Mouse (Mus musculus) inflammation-experienced regulatory T-cells (primary cell): ENCODE data around the gene Ube2cbp. TPM values are rescaled to one million over a fixed set of nuclear protein-coding genes. Genes with fewer than 3 reads are reported as not detected.

Experiments
- polyA plus RNA-seq, 2 experiments: library from polyadenylated mRNA; unstranded; fragments of 100-300 nt; shearing (Covaris generic); gene quantifications; one replicate each; pipeline ENCODE4 v1.2.1; 2017

Gene Ube2cbp
- 1 to 10 TPM; 2.6 to 6.2 TPM for polyA plus RNA-seq

DNA sequence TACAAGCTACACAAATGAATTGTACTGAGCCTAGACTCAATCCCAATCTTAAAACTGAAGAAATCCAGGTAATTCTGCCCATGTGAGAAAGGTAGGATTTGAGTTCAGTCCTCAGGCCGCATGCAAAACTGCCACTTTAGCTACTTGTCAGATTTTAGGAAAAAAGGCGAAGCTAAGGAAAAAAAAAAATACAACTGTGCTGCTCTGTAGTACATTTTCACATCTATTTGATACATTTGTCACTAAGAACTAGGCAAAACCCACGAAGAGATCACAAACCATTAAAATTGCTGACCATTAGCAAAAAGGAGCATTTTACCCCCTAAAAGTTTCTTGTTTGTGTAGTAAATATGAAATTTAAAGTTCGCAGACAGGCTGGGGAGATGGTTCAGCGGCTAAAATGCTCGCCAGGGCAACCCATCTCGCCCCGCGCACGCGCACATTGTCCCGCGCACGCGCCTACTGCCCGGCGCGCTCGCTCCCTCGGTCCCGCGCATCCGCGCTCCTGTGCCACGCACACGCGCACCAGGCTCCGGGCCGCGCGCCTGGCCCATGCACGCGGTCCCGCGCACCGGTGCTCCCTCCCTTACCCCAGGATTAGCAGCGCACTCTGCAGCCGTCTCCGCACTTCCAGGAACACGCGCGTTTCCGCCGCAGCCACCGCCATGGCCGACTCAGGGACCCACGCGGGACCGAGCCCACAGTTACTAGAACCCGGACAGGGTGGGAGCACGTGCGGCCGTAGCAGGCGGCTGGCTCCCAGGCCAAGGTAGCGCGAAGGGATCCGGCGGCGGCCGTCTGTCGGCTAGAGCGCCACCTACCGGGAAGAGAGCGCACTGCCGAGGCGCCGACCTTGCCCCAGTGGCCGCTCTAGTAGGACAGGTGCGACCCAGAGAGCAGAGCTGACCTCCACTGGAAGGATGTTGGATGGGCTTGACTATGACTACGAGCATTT is at the start of gene Ube2cbp:
Ube2cbp (minus strand) TSS at position 800 of the 955 bp plus-strand sequence.

DNA sequence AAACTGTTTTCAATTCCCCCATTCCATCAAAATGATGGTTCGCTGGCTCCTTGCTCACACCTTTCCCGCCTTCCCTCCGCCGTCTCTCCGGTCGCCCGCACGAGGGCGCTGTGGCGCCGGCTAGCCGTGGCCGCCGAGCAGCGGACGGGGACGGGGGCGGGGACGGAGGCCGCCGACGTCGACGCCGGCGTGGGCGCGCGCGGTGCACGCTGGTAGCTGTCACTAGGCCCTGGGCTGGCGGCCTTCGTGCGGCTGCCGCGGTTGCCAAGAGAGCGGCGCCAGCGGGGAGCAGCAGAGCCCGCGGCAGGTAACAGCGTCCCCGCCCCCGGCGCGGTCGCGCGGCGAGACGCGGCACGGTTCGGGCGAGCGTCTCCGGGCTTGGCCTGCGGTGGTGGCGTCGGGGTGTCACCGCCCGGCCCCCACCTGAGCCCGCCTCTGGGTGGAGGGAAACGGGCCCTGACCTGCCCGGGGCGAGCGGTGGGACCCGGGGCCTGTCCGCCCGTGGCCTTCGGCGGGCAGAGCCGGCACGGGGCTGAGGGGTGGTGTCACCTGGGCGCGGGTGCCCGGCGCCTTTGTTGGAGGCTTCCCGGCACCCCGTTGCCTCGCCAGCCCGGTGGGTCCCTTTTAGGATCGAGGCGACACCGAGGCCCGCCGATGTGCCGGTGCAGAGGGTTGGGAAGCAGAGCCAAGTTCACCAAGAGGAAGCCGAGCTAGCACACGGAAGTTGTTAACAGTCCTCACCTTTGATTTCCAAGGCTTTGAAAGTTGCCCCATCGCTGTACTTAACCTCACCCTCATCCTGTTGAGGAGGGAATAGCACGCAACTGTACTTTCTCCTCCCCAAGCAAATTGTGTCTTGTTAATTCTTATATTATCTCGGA is 2.5 kb upstream of the Ube2cbp start, which contains the start of gene Dop1a:
Dop1a (plus strand) TSS at position 165 of the 881 bp plus-strand sequence.

Other genes starting within 250 kb of the Ube2cbp start
- gene Dop1a, start 2.2 kb upstream of the Ube2cbp start, polyA plus RNA-seq, result 10 to 100 TPM; 32.6 to 36.0 TPM
- gene Pgm3, start 106.9 kb upstream of the Ube2cbp start, polyA plus RNA-seq, result 10 to 100 TPM; 23.7 to 24.2 TPM
- 1 to 10 TPM; 4.6 to 6.0 TPM for gene Rwdd2a, start 107.0 kb upstream of the Ube2cbp start, polyA plus RNA-seq
- 1 to 10 TPM in 1 of 2 experiments, under 1 TPM in 1; 0.25 to 1.3 TPM for gene Me1, start 231.0 kb upstream of the Ube2cbp start, polyA plus RNA-seq